Mouse (Mus musculus) G1E (cell line): Measurements from ENCODE around the gene Hrg.

Source experiments
- CTCF ChIP-seq: IDR thresholded peaks from 2 replicates; pipeline ENCODE4 v1.5.1; 2012; ENCODE audit warnings: low read depth, low read length, inconsistent platforms, mixed read lengths
- POLR2AphosphoS5 ChIP-seq: IDR thresholded peaks from 2 replicates; pipeline ENCODE4 v1.6.1; 2012; ENCODE audit warnings: low read depth, low read length, inconsistent platforms; ENCODE audit not compliant: insufficient replicate concordance

- TF ChIP-seq CTCF (no peak), POLR2AphosphoS5 (no peak)
Observed at GRCm38 (mm10) chr16:22938541-22938940, 12.3 kb upstream of the Hrg start.
